Mouse (Mus musculus): ENCODE results near the gene Selp.

Gene Selp

GRCm38 (mm10) chr1:164114947-164115493 is at the start of gene Selp:
TSS of gene Selp (plus strand) at chr1:164115264.
- peak; percentile 53 for DNase-seq

- no peak for DNase-seq
Measured at GRCm38 (mm10) chr1:164069261-164069660, 45.8 kb upstream of the Selp start.

- no peak for DNase-seq
Measured at GRCm38 (mm10) chr1:164070461-164070860, 44.6 kb upstream of the Selp start.

GRCm38 (mm10) chr1:164071111-164071510 is 44.0 kb upstream of the Selp start:
- DNase-seq, result no peak

GRCm38 (mm10) chr1:164072001-164072400 is 43.1 kb upstream of the Selp start:
- DNase-seq, result no peak

- DNase-seq, result no peak
Measured at GRCm38 (mm10) chr1:164073091-164073490, 42.0 kb upstream of the Selp start.

- no peak for DNase-seq
Measured at GRCm38 (mm10) chr1:164073803-164074202, 41.3 kb upstream of the Selp start.

GRCm38 (mm10) chr1:164074606-164075140 is 40.4 kb upstream of the Selp start:
- no peak for DNase-seq

- DNase-seq, result no peak
Measured at GRCm38 (mm10) chr1:164075416-164075815, 39.6 kb upstream of the Selp start.

- no peak for DNase-seq
Measured at GRCm38 (mm10) chr1:164076441-164076840, 38.6 kb upstream of the Selp start.

- no peak for DNase-seq
Measured at GRCm38 (mm10) chr1:164077031-164077430, 38.0 kb upstream of the Selp start.

- no peak for DNase-seq
Measured at GRCm38 (mm10) chr1:164078323-164078741, 36.7 kb upstream of the Selp start.

- no peak for DNase-seq
Measured at GRCm38 (mm10) chr1:164079091-164079490, 36.0 kb upstream of the Selp start.

GRCm38 (mm10) chr1:164083046-164083445 is 32.0 kb upstream of the Selp start:
- no peak for DNase-seq

- no peak for DNase-seq
Measured at GRCm38 (mm10) chr1:164086797-164087196, 28.3 kb upstream of the Selp start.

- no peak for DNase-seq
Measured at GRCm38 (mm10) chr1:164087872-164088271, 27.2 kb upstream of the Selp start.

GRCm38 (mm10) chr1:164096780-164097179 is 18.3 kb upstream of the Selp start:
- peak; percentile 46 for DNase-seq

GRCm38 (mm10) chr1:164097911-164098310 is 17.2 kb upstream of the Selp start:
- DNase-seq, result no peak

- DNase-seq, result peak; percentile 17
Measured at GRCm38 (mm10) chr1:164098372-164098771, 16.7 kb upstream of the Selp start.

- no peak for DNase-seq
Measured at GRCm38 (mm10) chr1:164109763-164110162, 5.3 kb upstream of the Selp start.

- DNase-seq, result no peak
Measured at GRCm38 (mm10) chr1:164110591-164111329, 4.3 kb upstream of the Selp start.

- no peak for DNase-seq
Measured at GRCm38 (mm10) chr1:164114280-164114679, 784 bp upstream of the Selp start.

GRCm38 (mm10) chr1:164115647-164116046 is 583 bp downstream of the Selp start:
- DNase-seq, result no peak

- DNase-seq, result no peak
Measured at GRCm38 (mm10) chr1:164117869-164118268, 2.8 kb downstream of the Selp start.
